Mouse (Mus musculus): ENCODE measurements around the gene Ptger1.

Ptger1 gene

DNA sequence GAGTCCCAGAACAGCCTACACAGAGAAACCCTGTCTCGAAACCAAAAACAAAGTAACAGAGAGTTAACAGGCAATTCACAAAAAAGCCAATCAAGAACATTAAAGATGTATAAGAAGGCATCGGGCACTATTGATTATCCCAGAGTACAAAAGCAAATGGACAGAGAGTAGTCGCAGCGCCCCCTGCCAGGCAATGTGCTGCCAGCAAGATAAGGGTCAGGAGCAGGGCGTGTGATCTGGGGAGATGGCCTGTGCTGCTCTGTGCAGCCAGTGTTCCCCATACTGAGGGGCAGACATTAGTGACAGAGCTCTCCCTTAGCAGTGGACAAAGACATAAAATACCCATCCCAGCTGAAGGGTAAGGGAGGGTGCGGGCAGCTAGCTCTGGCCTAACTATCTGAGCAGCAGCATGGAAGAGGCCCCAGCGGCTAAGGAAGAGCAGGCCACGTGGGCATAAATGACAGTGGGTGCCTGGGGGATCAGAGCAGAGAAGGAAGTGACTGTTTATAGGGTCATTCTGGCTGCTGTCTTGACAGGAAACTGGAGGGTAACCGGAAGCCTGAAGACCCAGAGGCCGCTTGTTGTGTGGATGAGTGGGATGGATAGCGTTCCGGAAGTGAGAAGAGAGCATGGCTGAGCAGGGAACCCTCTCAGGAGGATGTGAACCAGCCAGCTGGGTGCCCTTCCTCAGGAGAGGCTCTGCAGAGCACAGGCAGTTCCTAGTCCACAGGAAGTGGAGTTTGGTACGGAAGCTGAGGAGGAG, 9.8 kb upstream of the Ptger1 start:
- DNase-seq = no peak

DNA sequence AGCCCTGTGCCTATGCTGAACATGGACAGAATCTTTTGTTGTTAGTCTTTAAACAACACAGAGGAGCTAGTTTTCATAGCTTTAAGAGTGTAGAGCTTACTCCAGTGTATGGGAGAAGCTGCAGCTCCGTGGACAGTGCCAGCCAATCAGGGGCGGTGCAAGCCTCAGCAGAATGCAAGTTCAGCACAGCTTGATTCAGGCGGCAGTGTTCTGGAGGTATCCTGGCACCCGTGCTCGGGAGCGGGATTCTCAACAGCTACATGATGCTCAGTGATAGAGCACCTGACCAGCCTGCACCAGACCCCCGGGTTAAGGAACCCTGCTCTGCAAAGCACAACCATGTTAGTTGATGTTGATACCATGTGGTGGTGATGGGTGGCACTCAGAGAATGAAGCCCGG, 5.9 kb upstream of the Ptger1 start:
- DNase-seq = no peak

DNA sequence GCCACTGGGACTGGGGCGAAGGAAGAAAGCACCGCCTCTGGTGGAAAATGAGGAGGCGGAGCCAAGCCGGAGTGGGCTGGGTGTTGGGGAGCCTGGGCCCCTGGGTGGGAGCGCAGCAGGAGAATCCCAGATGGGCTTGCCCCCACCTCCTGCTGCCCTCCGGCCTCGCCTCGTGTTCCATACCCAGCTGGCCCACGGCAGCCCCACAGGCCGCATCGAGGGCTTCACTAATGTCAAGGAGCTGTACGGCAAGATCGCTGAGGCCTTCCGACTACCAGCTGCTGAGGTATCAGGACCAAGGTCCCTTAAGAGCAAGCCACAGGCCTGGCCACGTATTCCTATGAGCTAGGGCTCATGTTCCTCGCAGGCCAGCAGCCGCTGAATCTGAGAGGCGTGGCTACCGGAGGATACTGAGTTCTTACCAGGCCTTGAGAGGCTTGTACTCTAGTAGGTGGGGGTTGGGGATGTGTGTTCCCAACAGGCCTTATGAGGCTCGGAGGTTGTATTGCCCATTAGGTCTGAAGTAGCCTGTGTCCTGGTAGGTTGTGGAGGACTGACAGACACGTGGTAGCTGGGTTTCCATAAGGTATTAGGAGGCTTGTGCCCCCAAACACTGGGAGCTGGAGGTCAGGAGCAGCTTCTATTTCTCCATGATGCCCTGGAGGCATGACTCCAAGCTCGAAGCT, 5.3 kb upstream of the Ptger1 start:
- DNase-seq = no peak

DNA sequence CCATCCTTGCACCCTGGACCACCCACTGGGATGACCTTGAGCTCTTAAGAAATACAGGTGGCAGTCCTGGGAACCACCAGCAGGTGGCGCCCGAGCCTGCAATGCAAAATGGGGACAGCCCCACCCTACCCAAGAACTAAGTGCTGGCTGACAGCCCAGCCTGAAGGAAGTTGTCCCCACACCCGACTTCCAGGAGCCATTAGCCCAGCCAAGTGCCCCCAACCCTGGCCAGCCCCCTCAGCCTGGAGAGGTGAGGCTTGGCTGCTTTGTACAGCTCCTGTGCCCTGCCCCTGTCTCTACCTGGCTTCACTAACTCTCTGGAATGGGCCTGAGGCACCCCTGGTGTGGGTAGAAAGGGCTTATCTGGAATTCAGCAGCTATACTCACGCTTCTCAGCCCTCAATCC, 4.1 kb upstream of the Ptger1 start:
- peak; percentile 88 to 91 for DNase-seq

DNA sequence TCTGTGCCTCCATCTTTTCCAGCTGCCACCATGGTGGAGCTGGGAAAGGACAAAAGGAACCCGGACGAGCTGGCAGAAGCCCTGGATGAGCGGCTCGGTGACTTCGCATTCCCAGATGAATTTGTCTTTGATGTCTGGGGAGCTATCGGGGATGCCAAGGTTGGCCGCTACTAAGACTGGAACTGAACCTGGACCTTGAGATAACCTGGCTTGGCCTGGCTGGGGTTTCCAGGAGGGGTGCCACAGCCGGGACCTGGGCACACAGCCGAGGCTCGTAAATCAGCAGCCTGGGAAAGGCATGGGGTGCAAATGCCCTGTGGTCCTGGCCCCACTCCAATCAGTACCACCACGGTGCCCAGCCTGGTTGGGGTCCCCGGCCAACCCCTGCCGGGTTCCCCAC, 2.4 kb upstream of the Ptger1 start:
- DNase-seq = no peak

DNA sequence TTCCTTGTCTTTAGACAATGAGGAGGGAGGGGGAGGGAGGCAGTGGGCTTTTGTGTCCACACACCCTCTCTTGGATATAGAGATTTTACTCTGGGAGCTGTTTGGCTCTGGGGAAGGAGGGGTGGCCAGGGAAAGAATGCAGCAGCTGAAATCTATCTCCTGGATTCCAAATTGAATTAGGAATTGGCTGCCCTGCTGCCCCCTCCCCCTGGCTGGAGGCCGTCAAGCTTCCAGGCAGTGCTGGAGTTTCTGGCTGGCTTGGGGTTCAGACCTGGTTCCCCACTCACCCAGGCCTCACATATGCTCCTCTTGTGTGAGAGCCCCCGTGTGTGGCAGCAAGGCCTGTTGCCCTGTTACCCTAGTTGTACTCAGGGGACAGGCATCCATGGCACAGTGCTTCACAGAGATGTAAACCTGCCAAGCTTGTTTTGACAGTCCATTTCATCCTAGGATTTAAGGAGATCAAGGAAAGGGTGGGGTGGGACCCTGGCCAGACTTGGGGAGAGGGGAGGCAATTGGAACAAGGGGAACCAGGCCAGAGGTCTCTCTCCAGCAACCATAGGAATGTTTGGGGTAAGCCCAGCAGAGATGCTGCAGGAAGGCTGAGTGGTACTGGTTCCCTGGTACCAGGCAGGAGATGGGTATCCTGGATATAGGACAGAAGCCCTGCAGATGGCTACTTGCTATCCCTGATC, 1.4 kb upstream of the Ptger1 start:
- DNase-seq = no peak

DNA sequence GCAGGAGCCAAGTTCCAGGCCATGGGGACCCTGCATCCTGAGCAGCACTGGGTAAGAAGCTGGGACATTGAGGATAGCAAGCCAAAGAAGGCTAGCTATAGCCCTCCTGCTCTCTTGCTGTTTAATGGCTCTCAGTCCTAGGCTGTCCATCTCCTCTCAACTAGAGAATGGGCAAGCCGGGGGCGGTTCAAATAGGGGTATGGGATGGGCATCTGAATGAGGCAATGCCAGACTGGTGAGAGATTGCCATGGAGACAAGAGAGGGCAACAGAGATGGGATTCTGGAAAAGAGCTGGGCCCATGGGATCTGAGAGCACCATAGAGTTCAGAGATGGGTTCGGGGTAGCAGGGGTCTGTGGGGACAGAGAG, 372 bp downstream of the Ptger1 start:
- no peak for DNase-seq

DNA sequence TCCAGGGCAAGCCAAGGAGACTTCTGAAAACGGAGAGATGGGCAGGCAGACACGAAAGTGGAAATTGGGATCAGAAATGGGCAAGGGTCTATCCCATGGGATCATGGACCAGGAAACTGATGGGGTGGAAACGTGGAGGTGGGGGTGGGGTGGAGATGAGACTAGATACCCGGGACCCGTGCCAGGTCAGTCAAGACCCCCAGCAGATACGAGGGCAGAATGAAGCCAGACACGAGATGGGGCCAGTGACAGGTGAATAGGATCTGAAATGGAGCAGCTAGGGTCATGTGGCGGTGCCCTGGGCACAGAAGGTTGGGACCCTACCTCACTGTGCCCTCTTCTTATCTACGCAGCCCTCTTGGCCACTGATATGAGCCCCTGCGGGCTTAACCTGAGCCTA, 1.0 kb downstream of the Ptger1 start:
- no peak for DNase-seq

DNA sequence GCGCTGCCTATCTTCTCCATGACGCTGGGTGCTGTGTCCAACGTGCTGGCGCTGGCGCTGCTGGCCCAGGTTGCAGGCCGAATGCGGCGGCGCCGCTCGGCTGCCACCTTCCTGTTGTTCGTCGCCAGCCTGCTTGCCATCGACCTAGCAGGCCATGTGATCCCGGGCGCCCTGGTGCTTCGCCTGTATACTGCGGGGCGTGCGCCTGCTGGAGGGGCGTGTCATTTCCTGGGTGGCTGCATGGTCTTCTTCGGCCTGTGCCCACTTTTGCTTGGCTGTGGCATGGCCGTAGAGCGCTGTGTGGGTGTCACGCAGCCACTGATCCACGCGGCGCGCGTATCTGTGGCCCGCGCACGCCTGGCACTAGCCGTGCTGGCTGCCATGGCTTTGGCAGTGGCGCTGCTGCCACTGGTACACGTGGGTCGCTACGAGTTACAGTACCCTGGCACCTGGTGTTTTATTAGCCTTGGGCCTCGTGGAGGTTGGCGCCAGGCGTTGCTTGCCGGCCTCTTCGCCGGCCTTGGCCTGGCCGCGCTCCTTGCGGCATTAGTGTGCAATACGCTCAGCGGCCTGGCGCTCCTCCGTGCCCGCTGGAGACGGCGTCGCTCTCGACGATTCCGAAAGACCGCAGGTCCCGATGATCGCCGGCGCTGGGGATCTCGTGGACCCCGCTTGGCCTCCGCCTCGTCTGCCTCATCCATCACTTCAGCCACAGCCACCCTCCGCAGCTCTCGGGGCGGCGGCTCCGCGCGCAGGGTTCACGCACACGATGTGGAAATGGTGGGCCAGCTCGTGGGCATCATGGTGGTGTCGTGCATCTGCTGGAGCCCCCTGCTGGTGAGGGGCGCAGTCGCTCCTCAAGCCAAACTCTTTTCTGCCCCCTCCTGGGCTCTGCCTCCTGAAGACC, 1.8 kb downstream of the Ptger1 start:
- peak; percentile 44 to 47 for DNase-seq

DNA sequence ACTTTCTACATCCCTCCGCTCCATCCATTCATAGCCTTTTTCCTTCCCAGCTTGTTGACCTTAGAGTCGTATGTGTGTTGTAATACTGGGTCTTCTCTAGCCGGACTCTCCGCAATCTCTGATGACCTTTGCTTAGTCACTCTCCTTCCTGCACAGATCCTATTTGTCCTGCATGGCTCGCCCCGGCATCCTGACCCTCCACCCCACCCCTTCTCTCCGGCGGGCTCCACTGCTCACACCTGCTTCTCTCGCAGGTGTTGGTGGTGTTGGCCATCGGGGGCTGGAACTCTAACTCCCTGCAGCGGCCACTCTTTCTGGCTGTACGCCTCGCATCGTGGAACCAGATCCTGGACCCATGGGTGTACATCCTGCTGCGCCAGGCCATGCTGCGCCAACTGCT, 2.5 kb downstream of the Ptger1 start:
- no peak for DNase-seq

DNA sequence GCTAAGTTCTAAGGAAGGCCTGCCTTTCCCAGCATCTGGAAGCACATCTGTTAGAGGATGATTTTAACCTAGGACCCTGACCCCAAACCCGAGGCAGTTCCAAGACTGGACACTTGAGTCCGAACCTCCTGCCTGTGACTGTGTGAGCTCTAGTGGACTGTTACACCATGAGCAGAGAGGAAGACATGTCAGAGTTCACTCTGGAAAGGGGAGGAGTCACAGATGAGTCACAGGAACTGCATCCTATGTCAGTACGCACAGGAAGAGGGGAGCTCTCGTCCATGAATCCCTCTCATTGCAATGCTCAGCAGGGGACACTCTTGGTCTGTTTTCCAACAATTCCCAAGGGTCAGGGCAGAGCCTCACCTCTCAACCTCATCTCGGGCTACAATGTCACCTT, 6.5 kb downstream of the Ptger1 start:
- no peak for DNase-seq

DNA sequence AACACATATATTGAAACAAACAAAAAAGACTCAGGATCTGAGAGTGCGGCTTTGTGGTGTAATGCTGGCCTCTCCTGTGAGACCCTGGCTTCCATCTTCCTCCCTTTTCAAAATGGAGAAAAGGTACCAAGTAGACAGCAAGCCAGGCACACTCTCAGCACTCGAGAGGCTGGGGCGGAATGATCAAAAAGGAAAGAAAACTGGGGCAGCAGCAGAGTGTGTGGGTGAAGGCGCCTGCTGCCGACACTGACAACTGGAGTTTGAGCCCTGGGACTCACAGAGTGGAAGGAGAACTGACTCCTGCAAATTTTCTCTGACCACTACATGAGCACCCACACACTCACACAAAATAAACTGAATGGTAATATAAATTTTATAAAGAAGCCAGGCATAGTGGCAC, 8.0 kb downstream of the Ptger1 start:
- DNase-seq = no peak

DNA sequence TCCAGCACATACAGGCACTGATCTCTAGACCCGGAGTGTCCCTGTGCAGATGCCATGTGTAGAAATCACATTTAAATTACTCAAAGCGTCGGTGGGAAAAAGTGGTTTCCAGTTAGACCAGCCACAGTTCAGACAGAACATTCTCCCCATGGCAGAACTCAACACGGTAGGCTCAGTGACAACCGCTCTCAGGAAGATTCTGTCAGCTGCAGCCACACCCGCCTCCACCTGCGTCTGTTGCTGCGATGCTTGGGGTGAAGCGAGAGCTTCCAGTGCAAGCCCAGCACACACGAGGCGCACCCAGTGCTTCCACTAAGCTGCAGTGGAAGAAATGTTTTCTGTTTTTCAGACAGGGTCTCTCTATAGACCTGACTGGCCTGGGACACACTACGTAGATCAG, 13.4 kb downstream of the Ptger1 start:
- DNase-seq = no peak

DNA sequence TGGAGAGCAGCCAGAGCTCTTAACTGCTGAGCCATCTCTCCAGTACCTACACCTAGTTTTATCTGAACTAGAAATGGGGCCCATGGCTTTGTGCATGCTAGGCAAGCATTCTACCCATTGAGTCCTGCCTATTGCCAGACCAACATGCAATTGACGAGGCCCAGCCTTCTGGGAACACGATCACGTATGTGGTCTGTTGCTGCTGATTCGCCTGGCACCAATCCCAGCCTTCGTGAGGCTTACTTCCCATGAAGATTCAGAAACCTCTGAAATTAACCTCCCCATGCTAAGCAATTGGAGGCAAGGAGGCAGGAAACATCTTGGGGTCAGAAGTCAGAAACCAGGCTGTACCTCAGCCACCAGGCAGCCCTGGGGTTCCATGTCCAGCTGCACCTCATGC, 14.1 kb downstream of the Ptger1 start:
- DNase-seq = no peak

DNA sequence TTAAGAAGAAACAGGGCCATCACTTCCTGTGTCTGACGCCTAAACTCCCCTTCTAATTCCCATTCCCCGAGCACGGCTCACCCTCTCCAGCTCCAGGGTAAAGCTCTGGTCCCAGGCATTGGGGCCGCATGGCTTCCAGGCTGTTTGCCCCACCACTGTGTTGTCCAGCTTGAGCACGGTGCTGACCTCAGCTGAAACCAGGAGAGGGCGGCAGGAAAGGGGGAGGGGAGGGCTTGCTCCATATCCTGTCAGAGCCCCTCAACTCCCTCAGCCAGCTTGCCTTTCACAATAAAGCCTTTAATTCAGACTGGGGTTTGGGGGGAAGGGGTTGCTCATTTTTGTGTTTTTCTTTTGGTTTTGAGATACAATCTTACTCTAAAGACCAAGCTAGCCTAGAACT, 14.6 kb downstream of the Ptger1 start:
- DNase-seq = no peak

DNA sequence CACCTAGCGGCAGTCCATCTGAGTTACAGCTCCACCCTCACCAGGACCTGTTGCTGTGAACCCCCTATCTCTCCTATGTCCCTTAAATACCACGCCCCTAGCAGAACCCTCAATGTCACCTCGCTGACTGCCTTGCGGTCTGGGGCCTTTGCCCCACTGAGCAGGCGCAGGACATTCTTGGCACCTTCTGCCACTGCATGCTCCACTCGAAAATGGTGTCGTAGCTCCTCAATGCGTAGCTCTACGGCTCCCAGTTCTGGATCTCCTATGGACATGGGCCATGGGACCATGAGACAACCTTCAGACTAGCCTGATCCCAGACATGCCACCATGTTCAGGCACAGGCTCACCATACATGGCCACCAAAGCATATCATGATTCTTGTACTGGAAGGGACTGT, 18.0 kb downstream of the Ptger1 start:
- no peak for DNase-seq

DNA sequence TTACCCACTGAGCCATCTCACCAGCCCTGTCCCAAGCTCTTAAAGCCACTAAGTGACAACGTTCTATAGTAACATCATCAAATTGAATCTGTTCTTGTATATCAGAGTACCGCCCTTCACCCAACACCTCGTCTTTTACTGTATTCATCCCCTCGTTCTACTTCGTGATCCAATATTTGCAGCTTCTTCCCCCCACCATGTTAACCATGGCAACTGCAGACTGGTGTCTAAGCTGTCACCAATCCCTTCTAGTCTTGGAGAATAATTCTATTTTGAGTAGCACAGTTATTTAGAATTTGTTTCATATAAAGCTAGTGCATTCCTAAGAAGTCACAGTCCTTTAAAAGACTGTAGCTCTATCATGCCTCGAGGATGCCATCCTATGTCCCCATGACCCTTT, 22.8 kb downstream of the Ptger1 start:
- DNase-seq = no peak

DNA sequence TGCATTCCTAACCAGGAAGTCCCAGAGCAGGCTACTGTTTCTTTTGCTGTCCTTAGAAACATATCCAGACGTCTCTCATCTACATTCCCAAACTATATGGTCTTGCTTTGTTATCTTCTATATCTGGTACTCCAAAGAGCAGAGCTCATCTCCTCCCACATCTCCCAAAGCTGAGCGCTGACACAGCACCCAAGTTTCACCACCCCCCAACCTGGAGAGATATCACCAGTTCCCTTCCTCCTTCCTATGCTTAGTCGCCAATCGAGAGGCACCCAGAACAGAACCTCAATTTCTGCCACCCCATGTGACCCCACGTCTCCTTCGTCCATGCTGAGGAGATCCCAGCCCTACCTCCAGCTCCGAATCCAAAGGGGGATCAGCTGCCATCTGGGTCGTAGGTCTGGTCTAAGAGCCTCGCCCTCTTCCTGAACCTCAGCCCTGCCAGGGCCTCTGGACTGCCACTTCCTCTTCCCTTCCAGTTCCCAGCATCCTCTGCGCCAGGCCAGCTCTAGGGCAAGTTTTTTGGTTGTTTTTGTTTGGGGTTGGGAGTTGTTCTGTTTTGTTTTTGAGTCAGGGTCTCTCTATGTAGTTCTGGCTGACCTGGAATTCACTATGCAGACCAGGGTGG, 27.2 kb downstream of the Ptger1 start:
- DNase-seq = no peak

DNA sequence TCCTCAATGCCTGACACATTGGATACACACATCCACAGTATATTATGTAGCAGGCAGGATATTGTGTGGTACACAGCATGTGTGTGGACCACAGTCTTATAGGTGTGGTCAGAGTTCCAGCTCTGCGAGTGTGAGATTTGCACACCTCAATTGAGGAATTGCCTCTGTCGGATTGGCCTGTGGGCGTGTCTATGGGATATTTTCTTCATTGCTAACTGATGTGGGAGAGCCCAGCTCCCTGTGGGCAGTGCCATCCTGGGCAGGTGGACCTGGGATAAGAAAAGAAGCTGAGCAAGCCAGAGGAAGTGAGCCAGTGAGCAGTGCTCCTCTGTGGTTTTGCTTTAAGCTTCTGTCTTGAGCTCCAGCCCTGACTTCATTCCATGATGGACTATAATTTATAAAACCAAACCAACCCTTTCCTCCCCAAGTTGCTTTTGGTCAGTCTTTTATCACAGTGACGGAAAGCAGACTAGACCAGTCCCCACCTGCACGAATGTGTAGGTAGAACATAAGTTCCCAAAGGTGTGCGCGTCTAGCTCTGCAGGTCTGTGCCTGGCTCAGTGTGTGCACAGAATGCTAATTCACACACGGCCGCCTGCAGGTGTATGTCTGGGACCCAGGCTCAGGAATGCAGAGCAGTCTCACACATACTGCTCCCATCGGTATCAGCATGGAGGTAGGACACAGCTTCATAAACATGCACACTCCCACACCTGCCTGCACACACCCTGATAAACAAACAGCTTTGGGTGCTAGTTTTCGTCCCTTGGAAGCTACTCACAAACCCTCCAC, 28.1 kb downstream of the Ptger1 start:
- no peak for DNase-seq

DNA sequence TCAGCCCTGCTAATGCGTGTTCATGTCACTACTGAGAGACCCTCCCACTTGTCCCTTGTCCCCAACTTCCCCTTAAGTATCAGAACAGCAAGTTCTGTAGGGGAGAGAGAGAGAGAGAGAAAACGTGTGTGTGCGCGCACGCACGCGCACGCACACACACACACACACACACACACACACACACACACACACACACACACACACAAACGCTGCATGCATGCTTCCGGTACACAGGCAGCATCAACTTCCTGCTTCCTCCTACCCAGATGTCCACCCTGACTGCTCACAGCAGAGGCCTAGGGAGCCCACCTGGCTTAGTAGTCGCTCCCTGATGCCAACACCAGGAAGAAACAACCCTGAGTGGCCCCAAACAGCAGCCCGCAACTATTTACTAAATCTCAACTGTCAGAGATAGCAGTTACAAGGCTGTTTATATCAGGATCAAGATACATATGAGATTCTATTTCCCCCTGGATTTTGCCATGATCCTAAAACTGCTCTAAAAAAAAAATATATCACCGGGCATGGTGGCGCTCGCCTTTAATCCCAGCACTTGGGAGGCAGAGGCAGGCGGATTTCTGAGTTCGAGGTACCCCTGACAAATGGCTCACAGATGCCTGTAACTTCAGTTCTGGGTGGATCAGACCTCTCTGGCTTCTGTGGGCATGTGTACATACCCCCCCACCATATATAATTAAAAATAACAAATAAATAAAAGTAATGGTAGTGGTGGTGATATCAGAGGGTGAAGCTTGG, 29.1 kb downstream of the Ptger1 start:
- DNase-seq = no peak

All from cerebellum, postnatal 36 days (tissue).